Mouse (Mus musculus) heart, adult 2 months (tissue): ENCODE results near the gene Meox2.

ENCODE experiments used
- CTCF ChIP-seq: fragments of 200-600 bp; IDR thresholded peaks from 2 replicates; pipeline ENCODE4 v1.8.1; 2022; ENCODE audit warnings: antibody characterized with exemption, mild to moderate bottlenecking, moderate library complexity
- EP300 ChIP-seq: fragments of 200-500 bp; IDR thresholded peaks from 2 replicates; pipeline ENCODE4 v1.6.1; 2011; ENCODE audit warnings: low read depth, low read length, control low read depth; ENCODE audit not compliant: insufficient read depth
- POLR2A ChIP-seq: fragments of 200-500 bp; IDR thresholded peaks from 2 replicates; pipeline ENCODE4 v1.6.1; 2011; ENCODE audit warnings: mild to moderate bottlenecking, low read depth, low read length, control low read depth; ENCODE audit not compliant: insufficient read depth

DNA sequence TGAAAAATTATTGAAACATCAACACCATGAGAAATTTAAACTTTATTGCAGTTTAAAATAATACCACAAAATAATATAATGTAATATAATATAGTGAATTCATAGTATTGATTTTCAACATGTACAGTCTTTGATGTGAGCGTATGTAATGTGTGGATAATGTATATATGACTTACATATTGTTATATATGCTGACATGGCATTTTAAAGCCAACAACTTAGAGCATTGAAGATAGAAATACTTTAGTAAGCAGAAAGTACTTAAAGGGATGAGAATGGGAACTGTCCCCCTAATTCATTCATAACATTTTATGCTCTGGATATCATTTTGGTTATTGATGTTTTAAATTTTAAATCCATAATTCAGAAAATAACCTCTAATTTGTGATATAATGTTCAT is 35.5 kb downstream of the Meox2 start:
- TF ChIP-seq EP300 (no peak), CTCF (no peak), POLR2A (no peak)
